Mouse (Mus musculus) right cerebral cortex, postnatal 10 days (tissue): ENCODE measurements at regions not wholly inside any gene's neighbourhood (a gene's known extent, or its start where the extent isn't known, plus 50 kb on each side); places are given as distances from the start of the nearest gene placed in this dataset.

Experiments used
- DNase-seq, 2 experiments: peaks; one replicate each; pipeline ENCODE4 v3.0.0; 2021; ENCODE audit warnings: low spot score in 2 of 2

GRCm38 (mm10) chr13:52702201-52702611 lies 119.2 kb downstream of the Syk start:
- DNase-seq, result no peak

GRCm38 (mm10) chr13:52703401-52704164 lies 120.6 kb downstream of the Syk start:
- DNase-seq, result no peak

GRCm38 (mm10) chr13:52704673-52705072 lies 121.7 kb downstream of the Syk start:
- no peak for DNase-seq

GRCm38 (mm10) chr13:52709580-52709979 lies 126.6 kb downstream of the Syk start:
- DNase-seq, result no peak

DNA sequence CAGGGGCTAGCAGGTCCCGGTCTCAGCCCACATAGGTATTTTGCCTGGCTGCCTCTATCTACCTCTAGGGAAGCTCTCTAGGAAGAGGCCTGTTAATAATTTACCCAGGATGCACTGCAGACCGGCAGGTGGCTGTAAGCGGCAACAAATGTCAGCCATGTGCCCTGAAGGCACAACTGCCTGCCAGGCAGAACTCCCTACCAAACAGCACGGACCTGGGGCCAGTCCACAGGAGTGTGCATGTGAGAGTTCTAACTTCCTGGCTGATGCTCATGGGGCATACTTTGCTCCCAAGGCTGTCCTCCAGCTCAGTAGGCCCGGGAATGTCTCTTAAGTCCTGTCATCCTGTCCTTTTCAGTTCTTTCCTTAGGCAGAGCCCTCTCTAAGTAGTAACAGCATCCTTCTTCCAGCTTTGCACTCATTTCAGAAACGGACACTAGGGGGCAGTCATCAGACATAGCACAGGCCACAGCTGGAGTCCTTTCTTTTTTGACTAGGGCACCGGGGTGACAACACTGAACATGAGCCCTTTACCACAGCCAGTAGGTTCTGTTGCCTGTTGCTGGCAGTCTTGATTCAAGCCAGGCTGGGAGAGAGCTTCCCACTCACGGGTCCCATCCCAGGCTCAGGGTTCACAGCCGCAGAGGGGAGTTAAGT lies 128.9 kb downstream of the Syk start:
- peak; percentile 78 to 85 for DNase-seq

- DNase-seq, result no peak
Measured at GRCm38 (mm10) chr13:52721463-52721862, 138.5 kb downstream of the Syk start.

DNA sequence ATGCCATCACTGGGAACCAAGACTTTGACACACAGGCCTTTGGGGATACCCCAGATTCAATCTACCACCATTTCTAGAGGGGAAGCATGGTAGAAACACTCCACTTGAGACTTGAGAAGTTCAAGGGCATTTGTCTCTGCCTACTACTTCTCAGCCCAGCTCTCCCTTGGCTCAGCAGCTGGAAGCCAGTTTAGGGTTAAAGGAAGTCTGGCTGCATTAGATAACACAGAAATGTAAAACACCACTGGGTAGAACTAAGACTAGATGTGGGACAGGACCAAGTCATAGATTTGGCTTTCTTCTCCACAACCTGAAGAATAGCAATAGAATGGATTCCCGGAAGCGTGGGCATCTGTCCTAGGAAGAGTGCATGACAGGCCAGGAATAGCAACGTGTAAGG lies 139.7 kb downstream of the Syk start:
- no peak for DNase-seq

DNA sequence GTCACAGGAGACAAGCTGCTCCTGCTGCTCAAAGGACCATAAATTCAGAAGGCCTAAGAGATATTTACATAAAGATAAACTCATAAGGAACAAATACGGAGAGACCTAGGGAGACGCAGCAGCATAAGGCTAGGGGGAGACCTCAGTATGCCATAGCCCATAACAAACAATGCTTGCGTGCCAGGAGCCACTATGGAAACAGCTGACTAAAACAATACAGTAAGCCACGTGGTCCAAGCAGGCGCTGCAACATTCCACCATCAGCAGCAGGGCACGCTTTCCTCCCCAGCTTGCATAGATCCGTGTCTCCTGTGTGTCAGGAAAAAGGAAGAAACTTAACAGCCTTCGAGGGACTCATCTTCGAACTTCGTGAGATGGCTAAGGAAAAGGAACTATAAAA lies 143.1 kb downstream of the Syk start:
- DNase-seq, result no peak

GRCm38 (mm10) chr13:52726525-52726924 lies 143.6 kb downstream of the Syk start:
- no peak for DNase-seq

GRCm38 (mm10) chr13:52735453-52735933 lies 152.5 kb downstream of the Syk start:
- DNase-seq, result peak; percentile 43 to 53

DNA sequence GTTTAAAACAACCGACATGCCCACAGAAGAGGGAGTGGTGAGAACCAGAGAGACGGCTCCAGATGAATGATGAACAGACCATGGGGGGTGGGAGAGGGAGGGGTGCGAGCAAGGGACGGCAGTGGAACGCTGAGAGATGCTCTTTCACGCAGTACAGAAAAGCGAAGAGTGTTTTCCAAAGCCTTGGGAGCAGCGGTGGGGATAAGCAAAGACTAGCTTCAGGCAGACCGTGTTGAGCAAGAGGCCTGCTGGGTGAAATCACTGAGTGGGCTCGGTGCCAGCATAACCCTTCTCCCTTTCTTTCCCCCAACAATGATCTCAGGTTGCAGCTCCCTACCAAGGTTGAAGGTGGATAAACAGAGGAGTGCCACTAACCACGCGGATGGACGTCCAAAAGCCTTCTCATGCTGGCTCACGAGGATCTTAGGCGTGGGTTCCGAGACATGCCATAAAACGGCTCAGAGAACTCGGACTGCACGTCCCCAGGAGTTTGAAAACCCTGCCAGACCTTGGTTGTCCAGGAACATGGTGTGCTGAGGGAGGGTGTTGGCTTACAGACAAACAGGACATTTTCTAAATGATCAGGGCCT lies 153.1 kb downstream of the Syk start:
- no peak for DNase-seq

- no peak for DNase-seq
Measured at GRCm38 (mm10) chr13:52738095-52738660, 155.2 kb downstream of the Syk start.

GRCm38 (mm10) chr13:52741371-52741770 lies 158.4 kb downstream of the Syk start:
- no peak for DNase-seq

GRCm38 (mm10) chr13:52756005-52756404 lies 173.0 kb downstream of the Syk start:
- no peak for DNase-seq

DNA sequence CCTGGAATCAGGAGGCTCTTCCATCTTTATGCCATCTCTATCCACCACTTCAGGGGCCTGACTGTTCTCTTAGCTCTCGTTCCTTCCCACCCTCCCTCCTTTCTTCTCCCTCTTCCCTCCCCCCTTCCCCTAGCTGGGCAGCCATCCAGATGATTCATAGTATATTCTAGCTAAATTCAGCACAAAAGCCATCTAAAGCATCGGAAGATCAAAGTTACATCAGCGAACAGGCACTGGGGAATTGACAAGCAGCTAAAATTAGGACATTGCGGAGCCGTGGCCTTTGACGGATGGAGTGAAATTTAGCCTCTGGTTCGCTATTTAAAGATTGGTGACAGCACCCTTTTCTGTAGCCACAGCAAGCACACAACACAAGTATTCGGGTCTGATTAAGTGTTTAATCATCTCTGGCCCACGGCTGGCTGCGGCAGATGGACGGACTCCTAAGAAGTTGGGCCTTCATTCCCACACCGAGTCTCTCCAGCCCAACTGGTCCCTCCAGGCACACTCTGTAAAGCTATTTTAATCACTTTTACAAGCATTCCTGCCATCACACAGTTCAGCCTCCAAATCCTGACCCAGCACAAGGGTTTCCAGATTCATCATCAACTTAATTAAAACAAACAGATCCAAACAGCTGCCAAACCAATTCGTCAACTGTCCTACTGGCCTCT lies 163.8 kb downstream of the Auh start:
- peak; percentile 68 to 75 for DNase-seq

- DNase-seq, result no peak
Measured at GRCm38 (mm10) chr13:52766236-52766635, 163.2 kb downstream of the Auh start.

GRCm38 (mm10) chr13:52769956-52770355 lies 159.5 kb downstream of the Auh start:
- no peak for DNase-seq

DNA sequence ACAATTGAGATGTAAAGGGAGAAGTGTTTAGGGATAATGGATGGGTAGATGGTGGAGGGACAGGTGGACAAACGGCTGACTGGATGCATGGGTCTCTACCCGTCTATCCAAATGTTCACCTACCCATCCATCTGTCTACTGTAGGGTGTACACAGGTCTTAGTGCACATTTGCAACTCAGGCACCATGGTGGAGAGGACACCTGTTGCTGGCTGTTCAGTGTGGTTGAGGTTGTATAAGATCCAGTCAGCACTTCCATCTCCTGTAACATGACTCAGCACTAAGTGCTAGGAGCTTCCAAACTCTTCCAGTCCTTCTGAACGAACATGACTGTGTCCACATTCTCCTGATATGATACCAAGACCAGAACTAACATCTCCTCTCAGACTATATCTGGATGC lies 158.0 kb downstream of the Auh start:
- no peak for DNase-seq

DNA sequence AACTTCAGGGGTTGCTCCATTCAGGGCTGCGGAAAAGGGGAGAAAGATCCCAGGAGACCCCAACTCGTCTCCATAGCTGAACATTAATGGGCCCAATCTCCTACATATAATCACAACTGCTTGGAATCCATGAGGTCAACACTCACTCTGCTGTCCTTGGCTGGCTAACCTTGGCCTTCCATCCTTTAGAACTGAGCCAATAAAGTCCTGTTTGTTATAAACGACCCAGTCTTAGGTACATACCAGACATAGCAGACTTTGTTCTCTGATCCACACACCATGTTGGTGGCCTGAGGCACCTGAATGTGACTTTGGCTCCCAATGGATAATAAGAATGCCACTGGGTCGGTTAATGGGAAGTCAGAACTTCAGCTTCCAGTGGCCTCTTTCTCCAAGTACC lies 157.4 kb downstream of the Auh start:
- no peak for DNase-seq

DNA sequence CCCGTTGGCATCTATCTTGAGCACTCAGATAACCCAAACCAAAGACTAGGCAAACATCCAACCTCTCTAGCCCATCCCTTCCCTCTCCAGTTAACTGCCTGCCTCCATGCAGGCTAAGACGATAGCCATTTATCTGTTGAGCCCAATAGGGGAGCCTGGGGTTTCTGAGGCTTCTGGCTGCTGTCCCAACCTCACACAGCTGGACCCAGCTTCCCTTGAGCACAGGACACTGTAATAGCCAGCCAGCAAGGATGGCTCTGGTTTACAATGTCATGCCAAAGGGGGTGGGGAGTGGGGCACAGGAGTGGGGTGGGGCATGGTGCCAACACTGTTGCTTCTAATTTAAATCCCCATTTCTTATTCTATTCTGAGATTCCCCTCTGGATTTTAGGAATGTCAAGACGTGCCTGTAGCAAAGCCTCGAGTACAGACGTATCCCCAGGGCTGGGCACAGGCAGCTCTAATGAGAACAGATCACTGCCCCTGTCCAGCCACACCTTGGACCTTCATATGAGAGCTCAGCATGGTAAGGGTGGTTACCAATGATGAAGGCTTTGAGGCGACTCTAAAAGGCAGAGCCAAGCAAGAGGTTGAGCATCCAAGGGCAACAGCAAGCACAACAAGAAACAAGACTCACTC lies 152.0 kb downstream of the Auh start:
- DNase-seq, result no peak

GRCm38 (mm10) chr13:52778848-52779247 lies 150.6 kb downstream of the Auh start:
- DNase-seq, result no peak
